Mouse (Mus musculus): ENCODE measurements around the gene Sptb. TPM values are rescaled to one million over a fixed set of nuclear protein-coding genes. Genes with fewer than 3 reads are reported as not detected.
A peak's percentile ranks its signal among the peaks of the same experiment; 100 is the strongest.

Gene Sptb
- polyA plus RNA-seq, 1 experiment from 2014 or later, result 4.8 TPM

DNA sequence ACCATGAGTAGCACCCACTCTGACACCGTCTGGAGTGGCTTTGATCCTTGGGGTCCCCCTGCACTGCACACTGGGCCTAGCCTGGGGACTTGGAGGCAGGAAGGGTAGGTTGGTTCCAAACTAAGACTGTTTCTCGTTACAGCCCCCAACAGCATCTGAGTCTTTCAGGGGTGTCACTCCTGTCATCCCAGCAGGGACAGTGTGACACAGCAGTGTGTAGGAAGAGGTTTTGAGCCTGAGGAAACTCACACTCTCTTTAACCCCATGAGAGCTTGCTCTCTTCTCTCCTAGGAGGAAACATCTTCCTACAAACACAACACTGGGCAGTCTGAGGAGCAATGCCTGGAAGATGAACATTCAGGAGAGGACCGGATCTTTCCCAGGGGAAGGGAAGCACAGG lies 115.8 kb downstream of the Sptb start:
- WGBS, result 63% methylated on average over 3 of the region's 3 CpGs
- Histone ChIP-seq H3K36me3 (no peaks in the 10 kb centered on the region), H3K4me1 (replicated peaks) (peaks cover 32% of the 10 kb centered on the region), H3K27ac (peak overlapping the region; percentile 74; the same call in 1 of the 2 replicates), H3K9me3 (no peaks in the 10 kb centered on the region), H3K4me3 (no peak overlapping the region), H3K27me3 (ENCODE audit: insufficient read depth, poor library complexity, severe bottlenecking) (peaks cover 21% of the 10 kb centered on the region)
- DNase-seq (ENCODE audit: low spot score), result no peak

DNA sequence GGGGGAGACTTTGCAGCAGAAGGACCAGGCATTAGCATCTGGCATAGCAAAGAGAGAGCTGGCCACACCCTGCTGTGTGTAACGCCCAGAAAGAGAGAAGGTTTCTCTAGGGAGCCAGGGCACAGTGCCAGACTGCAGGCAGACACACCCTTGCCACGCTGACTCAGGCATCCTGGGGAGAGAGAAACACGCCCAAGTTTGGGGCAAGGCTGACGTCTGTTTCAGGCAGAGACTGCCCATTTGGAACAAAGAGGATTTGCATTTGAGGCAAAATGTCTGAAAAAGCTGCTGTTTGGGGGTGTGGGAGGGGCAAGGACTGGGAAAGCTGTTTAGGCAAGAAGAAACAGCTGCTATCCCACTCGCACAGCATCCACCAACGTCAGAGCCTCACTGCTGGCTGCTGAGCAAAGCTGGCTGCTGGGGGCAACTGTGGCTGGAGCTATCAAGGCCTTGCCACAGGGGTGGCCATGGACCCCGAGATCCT lies 116.5 kb downstream of the Sptb start:
- Histone ChIP-seq H3K27ac (peak overlapping the region; percentile 74), H3K36me3 (no peaks in the 10 kb centered on the region), H3K4me1 (replicated peaks) (peaks cover 33% of the 10 kb centered on the region), H3K27me3 (ENCODE audit: insufficient read depth, poor library complexity, severe bottlenecking) (peaks cover 21% of the 10 kb centered on the region), H3K9me3 (no peaks in the 10 kb centered on the region), H3K4me3 (no peak overlapping the region)
- WGBS, result 18% methylated on average over 7 of the region's 7 CpGs
- DNase-seq (ENCODE audit: low spot score), result no peak

DNA sequence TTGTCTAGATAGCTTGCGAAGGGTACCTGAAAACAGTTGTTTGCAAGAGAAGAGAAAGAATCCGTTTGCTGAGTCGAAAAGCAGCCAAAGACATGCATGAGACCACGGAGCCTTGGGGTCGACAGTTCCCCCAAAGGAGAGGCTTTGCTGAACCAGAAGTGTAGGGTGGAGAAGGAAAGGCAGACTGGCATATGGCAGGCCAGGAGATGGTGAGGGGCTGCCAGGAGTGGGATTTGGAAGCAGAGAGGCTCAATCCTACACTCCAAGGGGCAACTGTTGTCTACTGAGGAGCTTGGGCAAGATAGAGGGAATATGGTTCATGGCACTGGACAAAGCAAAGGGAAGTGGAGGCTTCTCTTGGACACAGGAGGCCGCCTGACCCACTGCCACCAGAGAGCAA lies 117.1 kb downstream of the Sptb start:
- H3K4me1 ChIP-seq (replicated peaks), result peaks cover 29% of the 10 kb centered on the region
- H3K27ac ChIP-seq, result no peak overlapping the region
- H3K9me3 ChIP-seq, result no peaks in the 10 kb centered on the region
- H3K36me3 ChIP-seq, result no peaks in the 10 kb centered on the region
- no peak for DNase-seq (ENCODE audit: low spot score)
- peaks cover 21% of the 10 kb centered on the region for H3K27me3 ChIP-seq (ENCODE audit: insufficient read depth, poor library complexity, severe bottlenecking)
- no peak overlapping the region for H3K4me3 ChIP-seq
- WGBS, result 81% methylated on average over 6 of the region's 6 CpGs

DNA sequence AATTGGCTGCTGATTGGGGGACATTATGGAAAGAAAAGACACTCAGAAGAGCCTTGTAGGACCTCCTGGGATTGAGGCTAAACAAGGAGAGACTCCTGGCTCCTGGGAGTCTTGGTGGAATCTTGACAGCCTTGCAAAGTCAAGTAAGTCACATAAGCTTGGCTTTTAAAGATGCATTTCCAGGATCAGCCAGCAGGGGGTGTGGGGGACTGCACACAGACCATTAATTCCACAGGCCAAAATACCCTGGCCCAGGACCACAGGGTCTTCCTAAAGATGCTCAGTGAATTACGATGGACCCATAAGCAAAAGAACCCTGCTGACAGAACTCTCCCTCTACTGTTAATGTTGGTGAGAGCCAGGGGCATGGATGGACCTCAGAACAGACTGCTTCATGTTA lies 118.1 kb downstream of the Sptb start:
- Histone ChIP-seq H3K27me3 (ENCODE audit: insufficient read depth, poor library complexity, severe bottlenecking) (peaks cover 21% of the 10 kb centered on the region), H3K9me3 (no peaks in the 10 kb centered on the region), H3K4me1 (replicated peaks) (peaks cover 20% of the 10 kb centered on the region), H3K36me3 (no peaks in the 10 kb centered on the region), H3K27ac (no peak overlapping the region), H3K4me3 (no peak overlapping the region)
- 44% methylated on average over 1 of the region's 1 CpGs for WGBS
- DNase-seq (ENCODE audit: low spot score), result peak; percentile 77

DNA sequence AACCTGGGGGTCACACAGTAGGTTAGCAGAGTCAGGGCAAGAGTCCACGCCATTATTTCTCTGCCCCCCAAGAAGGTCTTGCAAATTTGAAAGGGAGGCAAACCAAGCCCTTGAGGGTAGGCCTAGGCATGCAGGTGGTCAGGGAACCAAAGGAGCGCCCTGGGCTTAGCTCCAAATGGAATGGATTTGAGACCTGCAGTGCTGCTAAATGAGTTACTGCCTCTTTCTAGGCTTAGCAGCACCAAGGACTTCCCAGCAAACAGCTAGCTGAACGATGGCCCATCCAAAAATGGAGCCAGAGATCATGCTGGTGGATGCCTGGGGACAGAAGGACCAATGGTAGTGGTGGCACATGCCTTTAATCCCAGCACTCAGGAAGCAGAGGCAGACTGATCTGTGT lies 119.3 kb downstream of the Sptb start:
- no peak for DNase-seq (ENCODE audit: low spot score)
- peaks cover 20% of the 10 kb centered on the region for H3K4me1 ChIP-seq (replicated peaks)
- H3K27ac ChIP-seq, result no peak overlapping the region
- H3K9me3 ChIP-seq, result no peaks in the 10 kb centered on the region
- WGBS, result 83% methylated on average over 3 of the region's 3 CpGs
- H3K4me3 ChIP-seq, result no peak overlapping the region
- no peaks in the 10 kb centered on the region for H3K36me3 ChIP-seq
- H3K27me3 ChIP-seq (ENCODE audit: insufficient read depth, poor library complexity, severe bottlenecking), result peaks cover 21% of the 10 kb centered on the region

DNA sequence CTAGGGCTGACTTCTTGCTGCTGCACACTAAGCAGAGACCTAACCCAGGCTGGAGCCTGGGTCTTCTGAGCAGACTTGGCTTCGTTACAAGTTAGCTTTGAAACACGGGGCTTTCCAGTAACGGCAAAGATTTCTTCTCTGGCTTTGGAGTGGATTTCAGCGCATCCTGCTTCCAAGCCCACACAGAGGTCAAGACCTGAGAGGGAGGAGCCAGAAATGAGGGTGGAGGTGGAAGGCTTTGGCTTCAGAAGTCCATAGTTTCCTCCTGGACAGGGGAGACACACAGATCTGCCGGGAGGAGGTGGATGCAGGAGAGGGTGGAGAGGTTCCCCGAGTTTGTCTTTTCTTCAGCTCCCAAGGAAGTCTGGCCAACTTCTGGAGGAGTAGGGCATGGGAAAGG lies 120.8 kb downstream of the Sptb start:
- Histone ChIP-seq H3K9me3 (no peaks in the 10 kb centered on the region), H3K27ac (no peak overlapping the region), H3K36me3 (no peaks in the 10 kb centered on the region), H3K27me3 (ENCODE audit: insufficient read depth, poor library complexity, severe bottlenecking) (peaks cover 13% of the 10 kb centered on the region; the same call in 1 of the 2 replicates), H3K4me3 (no peak overlapping the region), H3K4me1 (replicated peaks) (peaks cover 15% of the 10 kb centered on the region)
- no peak for DNase-seq (ENCODE audit: low spot score)
- WGBS, result 73% methylated on average over 6 of the region's 6 CpGs

DNA sequence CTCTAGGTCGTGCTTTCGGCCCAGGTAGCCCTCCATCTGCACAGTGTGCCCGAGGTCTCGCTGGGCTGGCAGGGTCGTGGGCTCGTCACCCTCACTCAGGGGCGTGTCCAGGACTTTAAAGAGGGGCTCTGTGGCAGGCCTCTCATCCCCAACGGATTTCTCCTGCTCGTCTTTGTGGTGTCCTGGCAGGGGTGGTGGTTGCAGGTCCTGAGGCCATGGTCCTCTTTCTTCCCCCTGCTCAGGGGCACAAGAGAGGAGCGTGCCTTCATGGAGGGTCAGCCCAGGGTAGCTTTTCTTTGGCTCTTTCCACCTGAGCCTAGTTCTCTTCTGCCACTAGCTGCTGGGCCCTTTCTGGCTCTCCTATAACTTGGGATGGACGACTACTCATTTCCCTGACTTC lies 123.0 kb downstream of the Sptb start:
- DNase-seq (ENCODE audit: low spot score), result no peak
- WGBS, result 73% methylated on average over 11 of the region's 11 CpGs
- H3K27me3 ChIP-seq (ENCODE audit: insufficient read depth, poor library complexity, severe bottlenecking), result peaks cover 5% of the 10 kb centered on the region; the same call in 1 of the 2 replicates
- H3K36me3 ChIP-seq, result no peaks in the 10 kb centered on the region
- no peak overlapping the region for H3K27ac ChIP-seq
- peaks cover 14% of the 10 kb centered on the region for H3K4me1 ChIP-seq (replicated peaks)
- no peaks in the 10 kb centered on the region for H3K9me3 ChIP-seq
- H3K4me3 ChIP-seq, result no peak overlapping the region

DNA sequence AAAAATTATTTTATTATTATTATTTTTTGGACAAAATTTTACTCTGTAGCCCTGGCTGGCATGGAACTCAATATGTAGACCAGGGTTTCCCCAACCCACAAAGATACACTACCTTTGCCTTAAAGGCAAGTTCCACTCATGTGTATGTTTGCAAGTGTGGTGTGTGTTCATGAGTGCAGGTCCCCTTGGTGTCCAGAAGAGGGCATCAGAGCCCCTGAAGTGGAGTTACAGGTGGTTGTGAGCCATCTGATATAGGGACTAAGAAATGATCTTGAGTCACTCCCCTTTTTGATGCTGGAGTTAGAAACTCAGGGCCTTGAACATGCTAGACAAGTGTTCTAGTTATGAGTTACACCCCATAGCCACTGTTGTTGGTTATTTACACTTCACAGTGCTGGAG lies 125.3 kb downstream of the Sptb start:
- H3K36me3 ChIP-seq, result no peaks in the 10 kb centered on the region
- H3K4me3 ChIP-seq, result no peak overlapping the region
- no peaks in the 10 kb centered on the region for H3K9me3 ChIP-seq
- no peak for DNase-seq (ENCODE audit: low spot score)
- H3K4me1 ChIP-seq (replicated peaks), result peaks cover 22% of the 10 kb centered on the region
- H3K27me3 ChIP-seq (ENCODE audit: insufficient read depth, poor library complexity, severe bottlenecking), result no peaks in the 10 kb centered on the region
- no peak overlapping the region for H3K27ac ChIP-seq

DNA sequence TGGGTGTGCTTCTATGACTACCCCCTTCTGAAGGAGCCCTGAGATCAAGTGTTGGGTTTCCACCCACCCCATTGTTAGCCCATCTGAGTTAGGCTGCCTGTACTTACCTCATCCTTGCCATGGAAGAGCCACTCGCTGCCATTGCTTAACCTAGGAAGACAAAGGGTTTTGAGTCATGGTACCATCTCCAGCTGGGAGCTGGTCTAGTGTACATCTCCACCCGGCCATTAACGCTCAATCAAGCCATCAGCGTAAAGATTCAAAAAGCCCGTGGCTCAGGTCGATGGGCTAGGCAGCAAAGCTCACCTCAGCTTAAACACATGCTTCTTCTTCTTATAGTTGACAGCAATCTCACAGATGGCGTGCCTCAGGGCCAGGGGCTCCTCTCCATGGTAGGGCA lies 126.9 kb downstream of the Sptb start:
- no peak overlapping the region for H3K4me3 ChIP-seq
- DNase-seq (ENCODE audit: low spot score), result no peak
- no peak overlapping the region for H3K27ac ChIP-seq
- 0 out of 2 replicates have a peak, but pooled peaks cover 1% of the 10 kb centered on the region for H3K36me3 ChIP-seq
- WGBS, result 93% methylated on average over 7 of the region's 7 CpGs
- H3K27me3 ChIP-seq (ENCODE audit: insufficient read depth, poor library complexity, severe bottlenecking), result no peaks in the 10 kb centered on the region
- no peaks in the 10 kb centered on the region for H3K9me3 ChIP-seq
- peaks cover 17% of the 10 kb centered on the region for H3K4me1 ChIP-seq (replicated peaks)

DNA sequence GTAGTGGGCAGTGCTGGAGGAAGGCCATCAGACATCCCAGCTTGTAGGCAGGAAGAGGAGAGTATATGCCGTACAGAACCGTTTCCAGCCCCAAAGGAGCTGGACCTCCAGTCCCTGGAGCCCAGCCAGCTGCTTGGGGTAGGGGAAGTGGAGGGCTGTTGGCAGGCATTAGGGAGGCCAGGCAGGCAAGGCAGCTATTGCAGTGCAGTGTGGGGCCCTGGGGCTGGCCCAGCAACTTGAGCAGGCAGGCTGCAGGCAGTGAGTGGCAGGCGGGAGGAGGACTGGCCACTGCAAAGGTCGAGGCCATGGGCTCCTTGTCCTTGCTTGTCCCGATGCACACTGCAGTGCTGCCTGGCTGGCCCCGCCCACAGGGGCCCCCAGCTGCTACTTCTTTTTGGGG lies 127.5 kb downstream of the Sptb start:
- Histone ChIP-seq H3K4me3 (no peak overlapping the region), H3K4me1 (replicated peaks) (peaks cover 17% of the 10 kb centered on the region), H3K27ac (peak overlapping the region; percentile 60; the same call in 1 of the 2 replicates), H3K27me3 (ENCODE audit: insufficient read depth, poor library complexity, severe bottlenecking) (no peaks in the 10 kb centered on the region), H3K9me3 (no peaks in the 10 kb centered on the region), H3K36me3 (0 out of 2 replicates have a peak, but pooled peaks cover 4% of the 10 kb centered on the region)
- DNase-seq (ENCODE audit: low spot score), result peak; percentile 26
- WGBS, result 37% methylated on average over 6 of the region's 6 CpGs

DNA sequence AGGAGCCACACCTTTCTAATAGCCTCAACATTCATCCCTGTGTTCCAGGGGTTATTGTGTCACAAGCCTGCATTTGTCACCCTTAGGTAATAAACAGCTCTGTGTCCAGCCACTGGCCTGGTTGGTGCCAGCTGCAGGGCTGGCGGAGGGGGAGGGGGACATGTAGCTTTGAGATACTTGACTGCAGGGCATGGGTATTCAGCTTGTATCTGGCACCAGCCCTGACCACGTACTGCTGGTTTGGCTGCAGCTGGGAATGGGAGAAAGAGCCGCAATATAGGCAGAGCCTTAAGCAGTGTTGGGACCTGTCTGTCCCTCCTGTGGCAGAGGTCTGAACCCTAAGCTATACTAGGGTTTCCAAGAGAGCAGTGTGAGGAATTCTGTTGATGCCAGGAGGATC lies 128.2 kb downstream of the Sptb start:
- Histone ChIP-seq H3K27ac (no peak overlapping the region), H3K4me1 (replicated peaks) (peaks cover 17% of the 10 kb centered on the region), H3K27me3 (ENCODE audit: insufficient read depth, poor library complexity, severe bottlenecking) (no peaks in the 10 kb centered on the region), H3K9me3 (no peaks in the 10 kb centered on the region), H3K4me3 (no peak overlapping the region), H3K36me3 (peaks cover 5% of the 10 kb centered on the region; the same call in 1 of the 2 replicates)
- 86% methylated on average over 3 of the region's 3 CpGs for WGBS
- no peak for DNase-seq (ENCODE audit: low spot score)

DNA sequence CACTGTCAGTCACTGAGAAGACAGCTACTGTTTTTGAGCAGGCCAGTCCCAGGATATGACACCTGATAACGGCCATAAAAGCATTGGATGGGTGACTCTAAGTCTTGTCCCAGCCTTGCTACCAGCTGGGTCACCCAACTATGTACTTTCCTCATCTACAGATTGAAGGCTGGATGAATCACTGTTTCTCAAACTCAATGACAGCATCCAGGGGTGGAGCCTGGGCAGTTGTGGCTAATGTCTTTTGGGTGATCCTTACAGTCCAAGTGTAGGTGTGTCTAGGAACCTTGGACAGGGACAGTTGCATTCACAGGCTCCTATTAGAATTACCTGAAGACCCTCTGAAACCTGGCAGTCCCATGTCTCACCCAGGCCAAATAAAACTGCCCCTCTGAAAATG lies 130.5 kb downstream of the Sptb start:
- H3K36me3 ChIP-seq, result peaks cover 17% of the 10 kb centered on the region; the same call in 1 of the 2 replicates
- no peak overlapping the region for H3K4me3 ChIP-seq
- WGBS, result 87% methylated on average over 1 of the region's 1 CpGs
- H3K4me1 ChIP-seq (replicated peaks), result peaks cover 17% of the 10 kb centered on the region
- H3K27ac ChIP-seq, result no peak overlapping the region
- H3K27me3 ChIP-seq (ENCODE audit: insufficient read depth, poor library complexity, severe bottlenecking), result no peaks in the 10 kb centered on the region
- DNase-seq (ENCODE audit: low spot score), result no peak
- H3K9me3 ChIP-seq, result no peaks in the 10 kb centered on the region

DNA sequence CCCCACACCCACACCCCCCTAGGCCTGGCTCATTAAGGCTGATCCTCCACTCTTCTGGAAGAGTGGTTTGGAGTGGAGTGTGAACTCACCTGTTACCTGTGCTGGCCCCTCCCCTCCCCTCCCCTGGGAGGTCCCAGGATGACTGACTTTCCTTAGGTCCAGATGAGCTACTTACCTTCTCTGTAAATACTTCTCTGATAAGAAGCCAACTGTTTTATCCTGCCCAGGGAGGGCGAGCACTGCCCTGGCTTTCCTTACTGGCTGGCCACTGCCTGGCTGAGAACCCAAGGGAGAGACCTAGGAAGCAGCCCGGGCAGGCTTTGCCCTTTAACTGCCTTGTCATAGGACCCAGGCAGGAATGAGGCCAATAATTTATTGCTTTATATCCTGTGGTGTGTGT lies 131.9 kb downstream of the Sptb start:
- no peak for DNase-seq (ENCODE audit: low spot score)
- peaks cover 17% of the 10 kb centered on the region; the same call in 1 of the 2 replicates for H3K36me3 ChIP-seq
- H3K9me3 ChIP-seq, result no peaks in the 10 kb centered on the region
- H3K4me3 ChIP-seq, result no peak overlapping the region
- no peaks in the 10 kb centered on the region for H3K27me3 ChIP-seq (ENCODE audit: insufficient read depth, poor library complexity, severe bottlenecking)
- 88% methylated on average over 2 of the region's 2 CpGs for WGBS
- H3K27ac ChIP-seq, result no peak overlapping the region
- H3K4me1 ChIP-seq (replicated peaks), result peaks cover 17% of the 10 kb centered on the region

DNA sequence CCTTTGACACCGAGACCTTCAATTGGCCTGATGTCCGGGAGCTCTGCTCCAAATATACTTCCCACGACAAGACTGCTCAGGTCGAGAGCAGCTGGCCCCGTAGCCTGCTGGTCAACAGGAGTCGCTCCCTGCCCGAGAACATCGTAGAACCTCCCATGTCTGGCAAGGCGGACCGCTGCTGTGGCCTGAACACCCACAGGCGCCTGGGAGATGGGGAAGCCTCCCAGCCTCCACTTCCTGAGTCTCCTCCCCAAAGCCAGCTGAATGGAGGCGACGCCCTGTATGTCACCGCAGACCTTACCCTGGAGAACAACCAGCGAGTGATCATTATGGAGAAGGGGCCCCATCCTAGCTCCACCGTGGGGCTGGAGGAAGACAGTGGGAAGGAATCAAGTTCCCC lies 132.5 kb downstream of the Sptb start:
- Histone ChIP-seq H3K4me3 (no peak overlapping the region), H3K9me3 (no peaks in the 10 kb centered on the region), H3K27me3 (ENCODE audit: insufficient read depth, poor library complexity, severe bottlenecking) (no peaks in the 10 kb centered on the region), H3K36me3 (peaks cover 17% of the 10 kb centered on the region; the same call in 1 of the 2 replicates), H3K4me1 (replicated peaks) (peaks cover 15% of the 10 kb centered on the region), H3K27ac (no peak overlapping the region)
- no peak for DNase-seq (ENCODE audit: low spot score)
- WGBS, result 93% methylated on average over 16 of the region's 16 CpGs
